Mouse (Mus musculus): ENCODE data around the gene Ndufa11. TPM values are rescaled to one million over a fixed set of nuclear protein-coding genes. Genes with fewer than 3 reads are reported as not detected.
A peak's percentile ranks its signal among the peaks of the same experiment; 100 is the strongest.

The Ndufa11 gene
- total RNA-seq, 4 experiments from 2014 or later = 176 to 281 (median 205) TPM

DNA sequence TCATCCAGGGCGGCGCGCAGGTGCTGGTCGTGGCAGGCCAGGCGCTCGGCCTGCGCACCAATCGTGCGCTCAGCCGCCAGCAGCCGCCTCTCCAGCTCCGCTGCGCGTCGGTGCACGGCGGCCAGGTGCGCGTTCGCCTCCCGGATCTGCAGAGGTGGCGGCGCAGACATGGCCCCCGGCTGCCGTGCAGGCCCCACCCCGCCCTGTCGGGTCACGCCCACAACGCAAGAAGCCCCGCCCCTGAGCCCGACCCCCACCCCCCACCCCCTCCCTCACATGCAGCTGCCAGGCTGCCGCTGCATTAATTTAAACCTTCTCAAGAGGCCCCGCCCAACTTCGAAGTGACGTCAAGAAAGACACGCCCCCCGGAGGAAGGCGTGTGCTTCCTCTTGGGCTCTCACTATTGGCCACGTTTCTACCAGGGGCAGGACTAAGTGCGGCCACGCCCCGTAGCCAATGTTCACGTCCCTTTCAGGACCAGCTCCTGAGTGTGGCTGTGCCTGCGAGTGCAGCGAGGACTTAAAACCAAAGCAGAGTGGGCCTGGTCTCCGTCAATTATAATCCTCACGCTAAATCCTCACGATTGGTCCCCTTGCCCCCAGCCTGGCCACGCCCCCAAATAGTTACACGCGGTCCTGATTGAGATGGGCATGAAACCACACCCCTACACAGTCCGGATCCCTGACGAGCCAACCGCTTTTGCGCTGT, 758 bp upstream of the Ndufa11 start:
- DNase-seq = peak; percentile 98

DNA sequence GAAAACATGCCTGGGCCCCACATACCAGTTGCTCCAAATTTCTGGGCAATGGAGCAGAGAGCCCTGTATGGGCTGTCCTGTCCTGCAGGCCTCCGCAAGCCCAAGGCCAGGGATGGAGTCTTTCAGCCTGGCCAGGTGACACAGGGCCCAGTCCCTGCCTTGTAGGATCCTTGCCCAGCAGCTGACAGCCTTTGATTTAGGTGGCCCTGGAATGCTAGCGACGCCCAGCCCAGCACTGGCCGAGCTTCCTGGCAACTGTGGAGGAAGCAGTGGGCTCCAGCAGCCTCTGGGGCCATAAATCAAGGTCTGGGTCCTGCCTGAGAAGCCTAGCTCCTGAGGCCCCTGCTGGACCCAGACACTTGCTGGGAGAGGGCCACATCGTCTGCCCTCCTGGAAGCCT, 4.9 kb downstream of the Ndufa11 start:
- DNase-seq = peak; percentile 62

DNA sequence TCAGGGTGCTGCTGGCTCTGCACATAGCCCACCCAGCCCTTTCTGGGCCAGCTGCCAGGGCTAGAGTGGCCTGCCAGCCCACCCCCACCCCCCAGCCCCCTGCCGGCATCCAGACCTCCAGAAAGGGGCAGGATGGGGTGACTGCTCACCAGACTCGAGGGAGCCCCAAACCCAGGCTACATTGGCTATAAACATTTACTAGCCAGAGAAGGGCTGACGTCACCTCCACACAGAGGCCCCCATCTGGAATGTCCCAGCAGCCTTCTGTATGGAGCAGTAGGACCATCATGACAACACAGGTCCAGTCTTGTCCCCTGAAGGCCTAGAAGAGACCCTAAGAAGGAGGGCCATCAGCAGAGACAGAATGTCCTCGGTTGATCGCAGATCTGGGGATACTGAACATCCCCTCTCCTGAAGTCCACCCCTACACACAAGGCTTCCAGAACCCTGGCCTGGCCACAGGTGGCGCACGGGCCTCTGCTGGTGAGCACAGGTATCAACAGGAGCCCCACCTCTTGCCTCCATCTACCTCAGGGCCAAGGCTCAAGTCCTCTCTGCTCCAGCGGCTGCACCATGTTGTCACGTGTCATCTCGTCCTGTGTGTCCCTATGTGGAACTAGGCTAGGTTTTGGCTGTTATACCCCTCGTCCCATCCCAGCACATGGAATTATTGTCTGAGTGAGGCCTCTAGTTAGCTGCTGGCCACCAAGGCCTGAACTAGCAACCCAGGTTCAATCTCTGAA, 6.0 kb downstream of the Ndufa11 start:
- DNase-seq = no peak

DNA sequence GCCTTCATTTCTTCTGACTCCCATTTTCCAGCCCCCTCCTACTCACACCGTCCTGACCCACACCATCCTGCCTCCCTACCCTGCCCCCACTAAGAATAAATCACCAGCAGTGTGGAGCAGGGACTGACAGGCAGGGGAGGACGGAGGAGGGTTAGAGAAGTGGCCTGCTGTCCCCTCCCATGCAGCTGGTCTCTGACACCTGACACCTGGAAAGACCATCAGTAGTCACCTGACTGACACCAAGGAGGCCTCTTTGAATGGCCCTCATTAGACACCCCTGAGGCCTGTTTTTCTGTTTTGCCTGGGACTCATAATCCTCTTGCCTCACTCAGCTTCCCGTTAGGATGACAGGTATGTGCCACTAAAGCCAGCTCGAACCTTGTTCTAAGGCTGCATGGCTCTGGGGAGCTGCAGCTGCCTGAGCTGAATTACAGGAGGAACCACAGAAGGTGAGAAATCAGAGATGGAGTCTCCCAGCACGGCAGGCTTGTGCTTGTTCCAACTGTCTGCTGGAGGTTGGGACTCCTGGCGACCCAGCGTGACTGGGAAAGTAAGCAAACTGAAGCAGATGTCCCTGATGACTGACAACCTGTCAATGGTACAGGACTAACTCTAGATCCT, 9.6 kb downstream of the Ndufa11 start:
- no peak for DNase-seq

DNA sequence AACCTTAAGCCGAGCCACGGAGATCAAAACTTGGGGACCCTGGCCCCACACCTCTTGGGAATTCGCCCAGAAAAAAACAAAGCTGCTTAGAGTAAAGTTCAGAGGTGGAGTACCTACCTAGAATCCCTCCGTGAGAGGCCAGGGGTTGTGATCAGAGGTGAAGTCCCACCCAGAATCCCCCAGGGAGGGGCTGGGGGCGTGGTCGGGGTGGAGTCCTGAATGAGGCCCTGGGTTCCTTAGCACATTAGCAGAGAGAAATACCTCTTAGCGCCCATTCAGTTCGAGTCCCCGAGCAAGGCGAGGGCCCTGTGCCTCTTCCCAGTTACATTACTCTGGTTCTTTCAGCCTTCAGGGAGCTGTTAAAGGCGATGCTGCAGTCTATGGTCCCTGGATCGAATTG, 10.1 kb downstream of the Ndufa11 start:
- no peak for DNase-seq

DNA sequence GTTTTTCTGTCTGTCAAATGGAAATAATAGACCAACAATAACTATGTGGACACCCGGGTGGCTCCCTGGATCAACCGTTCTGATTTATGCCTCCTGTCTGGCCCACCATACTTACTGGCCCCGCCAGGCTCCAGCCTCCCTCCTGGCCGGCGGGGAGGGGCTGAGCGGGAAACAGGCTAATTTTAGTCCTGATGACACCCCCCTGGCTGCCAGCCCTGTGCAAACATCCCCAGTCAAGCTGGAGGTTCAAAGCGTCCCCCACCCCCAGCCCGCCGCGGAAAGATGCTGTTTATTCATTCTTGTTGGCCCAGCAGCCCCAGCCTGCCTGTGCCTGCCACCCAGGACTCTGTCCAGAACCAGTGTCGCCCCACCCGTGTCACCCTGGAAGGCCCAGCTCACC, 10.6 kb downstream of the Ndufa11 start:
- DNase-seq = no peak

DNA sequence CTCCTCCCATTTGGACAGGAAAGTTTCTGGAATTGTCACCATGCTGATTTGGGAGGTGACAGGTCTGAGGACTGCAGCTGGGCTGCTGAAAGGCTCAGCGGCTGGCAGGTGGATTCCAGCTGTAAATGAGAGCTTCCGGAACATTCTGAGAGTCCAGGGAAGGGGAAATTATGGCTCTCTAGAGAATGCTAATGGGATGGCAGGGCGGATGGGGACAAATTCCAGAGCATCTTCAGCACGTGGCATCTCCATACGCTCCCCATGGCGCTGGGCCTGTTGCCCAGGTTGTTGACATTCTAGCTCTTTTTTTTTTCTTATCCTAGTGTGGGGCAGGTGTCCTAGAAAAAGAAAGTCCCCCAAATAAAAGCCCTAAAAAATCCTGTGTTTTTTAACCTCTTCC, 11.6 kb downstream of the Ndufa11 start:
- DNase-seq = no peak

DNA sequence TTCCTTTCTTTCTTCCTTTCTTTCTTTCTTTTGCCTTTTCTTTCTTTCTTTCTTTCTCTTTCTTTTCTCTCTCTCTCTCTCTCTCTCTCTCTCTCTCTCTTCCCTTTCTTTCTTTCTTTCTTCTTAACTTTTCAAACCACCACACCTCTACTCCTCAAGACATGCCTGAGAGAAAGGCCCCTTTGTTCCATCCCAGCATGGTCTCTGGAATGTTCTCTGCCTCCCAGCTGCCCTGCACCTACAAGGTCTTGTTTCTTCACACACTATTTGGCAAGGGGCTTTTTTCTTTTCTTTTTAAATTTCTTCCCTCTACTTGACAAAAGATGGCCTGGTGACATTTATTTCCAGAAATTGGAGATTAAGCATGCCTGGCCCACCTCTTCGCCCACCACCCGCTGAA, 12.1 kb downstream of the Ndufa11 start:
- DNase-seq = no peak

DNA sequence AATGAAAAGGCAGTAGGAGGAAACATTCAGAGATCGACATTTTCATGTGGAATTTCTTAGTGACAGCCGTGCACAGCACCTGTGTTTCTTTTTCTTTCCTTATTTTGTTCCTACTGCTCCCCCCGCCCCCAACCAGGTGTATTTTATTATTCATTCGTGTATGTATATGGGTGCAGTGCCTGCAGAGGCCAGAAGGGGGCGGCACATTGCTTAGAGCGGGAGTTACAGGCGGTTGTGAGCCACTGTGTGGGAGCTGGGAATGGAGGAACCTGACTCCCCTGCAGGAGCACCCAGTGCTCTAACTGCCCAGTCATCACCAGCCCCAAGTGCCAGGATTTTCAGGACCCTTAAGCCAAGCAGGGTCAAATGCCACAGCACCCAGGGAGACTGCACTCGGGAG, 19.0 kb downstream of the Ndufa11 start:
- DNase-seq = no peak

DNA sequence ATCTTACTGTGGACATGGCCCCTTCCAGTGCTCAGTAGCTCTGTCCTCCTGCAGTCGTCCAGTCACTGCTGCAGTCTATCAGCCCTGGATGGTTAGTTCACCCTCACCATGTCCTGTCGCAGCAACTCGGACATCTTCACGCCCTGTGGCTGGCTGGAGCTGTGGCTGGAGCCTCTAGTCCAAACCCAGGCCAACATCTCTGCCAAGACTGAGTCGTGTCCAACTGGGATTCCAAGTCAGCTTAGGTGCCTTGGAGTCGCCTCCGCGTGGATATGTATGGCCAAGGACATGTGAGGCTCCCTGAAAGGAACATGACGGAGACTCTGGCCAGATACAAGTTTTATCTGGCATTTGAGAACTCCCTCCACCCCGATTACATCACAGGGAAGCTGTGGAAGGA, 20.7 kb downstream of the Ndufa11 start:
- DNase-seq = no peak

DNA sequence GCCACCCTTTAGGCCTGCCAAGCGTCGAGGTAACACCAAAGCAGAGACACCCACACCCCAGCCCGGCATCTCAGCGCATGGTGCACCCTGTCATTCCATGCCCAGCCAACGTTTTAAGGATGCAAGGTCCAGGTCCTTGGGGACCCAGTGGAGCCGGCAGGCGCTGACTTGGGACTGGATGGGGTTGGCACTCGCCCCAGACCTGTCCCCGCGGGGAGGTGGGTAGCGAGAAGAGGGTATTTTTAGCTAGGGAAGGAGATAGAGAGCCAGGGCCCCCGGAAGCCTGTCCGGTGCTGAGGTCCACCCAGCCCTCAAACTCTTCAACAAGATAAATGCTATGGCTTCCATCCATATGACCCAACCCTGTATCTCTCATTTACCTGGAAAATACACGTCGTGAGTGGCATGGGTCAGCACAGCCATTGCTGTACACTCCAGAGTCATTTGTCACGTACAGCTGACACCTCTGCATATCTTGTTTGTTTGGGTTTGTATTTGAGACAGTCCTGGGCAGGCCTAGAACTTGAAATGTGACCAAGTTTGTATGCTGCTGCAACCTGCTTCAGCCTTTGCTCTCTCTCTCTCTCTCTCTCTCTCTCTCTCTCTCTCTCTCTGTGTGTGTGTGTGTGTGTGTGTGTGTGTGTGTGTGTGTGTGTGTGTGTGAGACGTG, 22.7 kb downstream of the Ndufa11 start:
- DNase-seq = no peak

DNA sequence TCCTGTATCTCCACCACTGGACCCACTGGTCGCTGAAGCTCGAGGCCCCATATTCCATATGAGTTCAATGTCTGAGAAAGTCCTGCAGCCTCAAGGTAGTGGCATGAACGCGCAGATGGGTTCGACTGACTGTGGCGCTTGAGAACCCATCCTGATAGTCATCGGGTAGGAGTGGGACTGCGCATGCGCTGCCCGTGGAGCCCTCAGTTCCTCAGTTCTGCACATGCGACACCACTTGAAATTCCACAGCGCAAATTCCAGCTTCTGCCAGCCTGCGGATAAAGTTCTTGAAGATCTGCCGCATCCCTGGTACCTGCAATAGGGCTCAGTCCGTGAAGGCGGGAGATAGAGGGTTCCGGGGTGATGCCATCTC, 23.2 kb downstream of the Ndufa11 start:
- no peak for DNase-seq

DNA sequence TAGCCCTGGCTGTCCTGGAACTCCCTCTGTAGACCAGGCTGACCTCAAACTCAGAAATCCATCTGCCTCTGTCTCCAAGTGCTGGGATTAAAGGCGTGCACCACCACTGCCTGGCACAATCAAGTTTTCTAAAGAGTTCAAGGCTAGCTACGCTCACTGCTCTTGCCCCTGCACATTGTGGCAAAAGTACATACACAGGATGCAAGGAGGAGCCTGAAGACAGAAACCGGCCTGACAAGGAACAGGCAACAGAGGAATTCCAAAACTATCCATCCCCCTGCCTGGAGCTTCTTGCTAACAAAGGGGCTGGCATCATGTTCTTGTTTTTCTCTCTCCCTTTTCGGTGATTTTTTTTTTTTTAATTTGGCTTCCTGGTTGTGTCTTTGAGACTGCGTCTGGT, 26.6 kb downstream of the Ndufa11 start:
- DNase-seq = no peak

DNA sequence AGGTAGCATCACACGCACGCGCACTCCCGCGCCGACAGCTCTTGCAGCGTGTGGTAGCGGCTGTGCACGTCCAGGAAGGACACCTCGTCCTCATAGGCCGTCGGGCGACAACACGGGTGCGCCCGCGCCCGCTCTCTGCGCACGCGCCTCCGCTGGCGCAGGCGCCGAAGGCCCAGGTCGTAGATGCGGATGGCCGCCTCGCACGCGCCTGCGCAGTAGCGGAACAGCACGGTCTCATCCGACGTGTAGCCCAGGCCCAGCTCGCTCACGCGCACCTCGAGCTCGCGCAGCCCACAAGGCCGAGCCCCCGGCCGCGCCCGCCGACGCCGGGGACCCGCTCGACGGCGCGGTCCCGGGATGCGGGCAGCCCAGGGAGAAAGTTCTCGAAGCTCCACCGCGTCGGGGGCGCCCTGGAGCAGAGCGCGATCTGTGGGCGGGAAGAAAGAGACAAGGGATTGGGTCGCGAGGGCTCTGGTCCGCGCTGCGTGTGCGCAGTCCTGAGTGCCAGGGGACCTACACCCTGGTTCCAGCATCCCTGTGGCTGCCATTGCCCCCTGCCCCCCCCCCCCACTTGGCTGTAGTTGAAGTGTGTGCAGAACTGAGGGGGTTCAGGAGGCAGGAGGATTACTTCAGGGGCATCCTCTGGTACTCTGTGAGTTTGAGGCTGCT, 34.0 kb downstream of the Ndufa11 start:
- DNase-seq = no peak

DNA sequence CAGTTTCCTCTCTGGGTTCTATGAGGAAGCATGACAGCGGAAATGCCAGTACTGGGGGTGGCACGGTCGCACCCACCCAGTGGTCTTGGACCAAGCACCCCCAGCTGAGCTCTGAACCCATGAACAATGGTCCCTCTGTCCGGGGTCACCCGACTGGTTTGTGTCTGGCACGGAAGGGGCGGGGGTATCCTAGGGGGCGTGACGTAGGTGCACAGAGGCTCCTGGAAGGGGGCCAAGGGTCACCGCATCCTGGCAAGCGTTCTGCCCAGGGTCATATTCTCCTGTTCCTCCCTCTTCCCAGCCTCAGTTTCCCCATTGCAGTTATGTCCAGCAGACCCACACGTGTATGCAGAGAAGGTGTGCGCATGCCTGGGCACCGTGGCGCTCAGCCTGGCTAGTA, 35.9 kb downstream of the Ndufa11 start:
- no peak for DNase-seq

DNA sequence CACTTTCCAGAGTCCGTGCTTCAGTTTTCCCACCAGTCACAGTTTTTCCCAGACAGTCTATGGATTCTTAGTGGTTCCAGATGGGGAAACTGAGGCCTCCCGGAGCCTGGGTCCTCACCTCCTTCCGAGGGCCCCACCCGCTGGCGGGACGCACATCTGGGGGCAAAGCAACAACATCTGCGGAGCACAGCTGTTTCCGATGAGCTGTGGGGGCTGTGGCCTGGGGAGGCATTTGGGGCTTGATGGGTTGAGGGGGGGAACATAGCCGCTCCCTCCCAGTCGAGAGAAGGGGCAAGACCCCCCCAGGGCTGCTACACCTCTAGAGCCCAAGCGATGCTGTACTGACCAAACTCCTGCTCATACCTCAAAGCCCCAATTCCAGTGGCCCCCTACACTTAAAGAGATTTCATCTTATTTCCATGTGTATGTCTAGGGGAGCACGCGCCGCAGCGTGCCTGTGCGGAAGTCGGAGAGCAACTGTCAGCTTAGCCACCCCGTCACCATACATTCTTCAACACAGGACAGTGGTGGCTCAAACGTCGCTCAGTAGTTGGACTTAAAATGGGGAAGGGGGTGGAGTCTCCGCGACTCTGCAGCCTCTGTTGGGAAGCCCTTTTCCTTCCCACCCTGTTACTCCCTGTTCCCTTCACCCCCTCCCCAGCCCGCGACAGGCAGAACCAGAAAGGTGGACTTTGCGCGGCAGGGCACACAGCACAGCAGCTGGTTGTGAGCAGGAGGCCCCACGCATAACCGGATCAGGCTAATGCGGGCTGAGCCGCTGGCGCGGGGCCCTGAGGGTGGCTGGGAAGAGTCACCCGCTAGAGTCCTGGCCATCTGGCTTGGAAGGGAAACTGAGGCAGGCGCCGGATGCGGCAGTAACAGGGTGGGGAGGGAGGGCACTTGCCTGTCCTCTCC, 37.0 kb downstream of the Ndufa11 start:
- no peak for DNase-seq

DNA sequence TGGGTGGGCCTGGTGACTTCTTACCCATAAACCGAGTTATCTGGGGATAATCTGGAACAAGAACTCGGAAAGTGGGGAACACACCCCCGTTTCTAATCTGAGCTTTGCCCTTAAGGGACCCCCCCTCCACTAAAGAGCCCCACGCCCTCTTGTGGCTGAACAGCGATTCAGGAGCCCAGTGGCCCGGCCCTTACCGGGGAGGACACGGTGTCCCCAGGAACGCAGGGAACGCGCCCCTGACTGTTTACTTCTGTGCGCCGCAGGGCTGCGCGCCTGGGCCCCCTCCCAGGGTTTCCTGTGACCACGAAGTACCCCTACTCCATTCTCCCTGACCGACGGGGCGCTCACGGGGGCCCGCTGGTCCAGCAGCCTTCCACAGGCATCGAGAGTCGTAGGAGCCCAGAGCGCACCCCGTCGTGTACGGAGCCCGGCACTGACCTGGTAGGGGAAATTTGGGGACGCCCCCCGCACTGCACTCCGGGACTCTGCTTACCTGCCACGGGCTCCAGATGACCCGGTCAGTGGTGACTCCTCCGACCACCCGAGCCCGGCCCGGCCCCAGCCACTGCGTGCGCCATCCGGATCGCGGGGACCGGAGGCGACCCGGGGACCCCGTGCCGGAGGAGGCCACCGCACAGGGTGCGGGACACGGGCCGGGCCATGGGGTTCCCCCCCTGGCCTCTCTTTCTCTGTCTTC, 39.3 kb downstream of the Ndufa11 start:
- no peak for DNase-seq

DNA sequence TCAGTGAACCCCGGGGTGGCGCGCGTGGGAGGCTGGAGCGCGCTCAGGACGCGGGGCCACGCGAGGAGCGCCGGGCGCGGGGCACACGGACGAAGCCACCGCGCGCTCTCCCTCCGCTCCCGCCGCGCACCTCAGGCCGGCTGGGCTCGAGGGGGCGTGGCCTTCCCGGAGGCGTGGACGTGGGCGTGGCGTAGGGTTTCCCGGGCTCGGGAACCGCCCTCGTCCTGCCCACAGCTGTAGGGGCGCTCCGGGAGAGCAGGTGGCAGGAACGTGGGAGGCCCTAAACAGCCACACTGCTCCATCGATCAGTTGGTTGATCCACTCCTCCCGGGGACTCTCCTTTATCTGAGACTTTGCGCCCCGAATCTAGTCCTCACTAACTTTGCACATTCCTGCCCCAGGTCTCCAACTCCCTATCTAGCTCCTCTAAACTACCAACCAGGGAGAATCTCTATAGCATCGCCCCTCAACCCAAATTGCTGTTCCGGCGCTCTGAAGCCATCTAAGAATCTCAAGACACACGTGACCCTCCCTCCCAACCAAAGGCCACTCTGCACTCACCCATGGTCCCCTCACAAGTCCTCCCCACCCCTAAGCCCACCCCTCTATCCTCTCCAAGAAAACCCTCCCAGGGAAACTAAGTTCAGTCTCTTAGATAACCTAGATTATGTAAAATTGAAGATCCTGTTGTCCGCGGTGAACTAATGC, 40.0 kb downstream of the Ndufa11 start, which contains the start of gene Nrtn:
Gene Nrtn (minus strand): TSS at position 115 of the 708 bp plus-strand sequence.
- DNase-seq = peak; percentile 80

DNA sequence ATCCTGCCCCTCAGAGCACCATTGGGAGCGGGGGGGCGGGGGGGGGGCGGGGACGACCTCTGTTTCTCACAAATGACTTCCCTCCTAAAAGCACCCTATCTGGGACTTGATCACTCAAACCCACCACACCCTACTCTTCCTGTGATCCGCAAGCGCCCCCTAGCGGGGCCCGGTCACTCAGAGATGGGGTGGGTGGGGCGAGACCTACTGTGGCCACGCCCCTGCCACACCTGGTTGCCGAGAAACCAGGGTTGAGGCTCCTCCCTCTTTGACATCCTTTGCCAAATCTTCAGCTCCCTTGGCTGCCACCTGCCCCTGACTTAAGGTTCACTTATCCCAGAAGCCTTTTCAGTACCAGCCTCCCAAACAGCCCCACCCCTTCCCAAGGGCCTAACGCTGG, 40.6 kb downstream of the Ndufa11 start:
- no peak for DNase-seq

DNA sequence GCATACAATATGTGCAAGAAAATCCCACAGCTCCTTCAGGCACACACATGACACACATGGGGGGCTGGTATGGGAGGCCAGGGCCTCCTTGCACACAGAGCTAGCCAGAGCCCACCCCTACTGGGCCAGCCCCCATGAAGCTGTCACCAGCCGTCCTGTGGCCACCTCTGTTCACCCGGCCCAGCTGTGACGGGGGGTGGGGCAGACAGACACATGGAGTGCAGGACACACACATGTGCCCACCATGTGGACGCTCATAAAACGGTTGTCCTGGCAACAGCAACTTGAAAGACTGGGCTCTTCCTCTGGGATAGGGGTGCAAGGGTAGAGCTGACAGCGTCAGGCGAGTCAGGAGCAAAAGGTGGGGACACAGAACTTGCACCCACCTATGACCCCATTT, 41.7 kb downstream of the Ndufa11 start:
- no peak for DNase-seq
